Mouse (Mus musculus) splenic B cell, adult 2 months (primary cell): ENCODE measurements around the gene Srrt.

ENCODE experiments used
- DNase-seq: peaks from one replicate; pipeline ENCODE4 v3.0.0-alpha.2; 2011; ENCODE audit warnings: low read depth, low spot score
- H3K27me3 ChIP-seq: 2 replicates; pipeline ENCODE4 v1.6.1; 2012; ENCODE audit warnings: mild to moderate bottlenecking, low read length, moderate library complexity, mixed read lengths; ENCODE audit not compliant: control insufficient read depth, poor library complexity, insufficient read depth, severe bottlenecking
- H3K36me3 ChIP-seq: 2 replicates; pipeline ENCODE4 v1.6.1; 2012; ENCODE audit warnings: mild to moderate bottlenecking, low read length, moderate library complexity, mixed read lengths; ENCODE audit not compliant: control insufficient read depth, poor library complexity, insufficient read depth, severe bottlenecking

Srrt gene

GRCm38 (mm10) chr5:137307071-137307912 lies at the start of gene Srrt:
TSS of gene Srrt (minus strand) at chr5:137307674.
- H3K36me3 ChIP-seq = peaks cover 9% of the 10 kb centered on the region
- peak; percentile 94 for DNase-seq
- H3K27me3 ChIP-seq = no peaks in the 10 kb centered on the region

- Histone ChIP-seq H3K27me3 (peaks cover 2% of the 10 kb centered on the region), H3K36me3 (no peaks in the 10 kb centered on the region)
- no peak for DNase-seq
Measured at GRCm38 (mm10) chr5:137354091-137354490, 46.6 kb upstream of the Srrt start.

- no peak for DNase-seq
- no peaks in the 10 kb centered on the region for H3K36me3 ChIP-seq
Measured at GRCm38 (mm10) chr5:137352011-137352975, 44.8 kb upstream of the Srrt start.

GRCm38 (mm10) chr5:137351394-137351793 lies 43.9 kb upstream of the Srrt start:
- Histone ChIP-seq H3K27me3 (peaks cover 2% of the 10 kb centered on the region), H3K36me3 (no peaks in the 10 kb centered on the region)
- no peak for DNase-seq

More at GRCm38 (mm10) chr5:137352011-137352975, 44.8 kb upstream of the Srrt start:
- peaks cover 2% of the 10 kb centered on the region for H3K27me3 ChIP-seq

GRCm38 (mm10) chr5:137351058-137351380 lies 43.5 kb upstream of the Srrt start:
- H3K27me3 ChIP-seq = peaks cover 2% of the 10 kb centered on the region
- DNase-seq = no peak

GRCm38 (mm10) chr5:137350205-137351057 lies 43.0 kb upstream of the Srrt start:
- no peak for DNase-seq
- Histone ChIP-seq H3K36me3 (no peaks in the 10 kb centered on the region), H3K27me3 (peaks cover 2% of the 10 kb centered on the region)

More at GRCm38 (mm10) chr5:137351058-137351380, 43.5 kb upstream of the Srrt start:
- H3K36me3 ChIP-seq = no peaks in the 10 kb centered on the region

GRCm38 (mm10) chr5:137349384-137350204 lies 42.1 kb upstream of the Srrt start, which contains the start of gene Ephb4:
TSS of gene Ephb4 (plus strand) at chr5:137350109.
- no peaks in the 10 kb centered on the region for H3K36me3 ChIP-seq
- DNase-seq = no peak
- H3K27me3 ChIP-seq = peaks cover 2% of the 10 kb centered on the region

GRCm38 (mm10) chr5:137348482-137349383 lies 41.3 kb upstream of the Srrt start:
- no peak for DNase-seq
- no peaks in the 10 kb centered on the region for H3K36me3 ChIP-seq

GRCm38 (mm10) chr5:137347856-137348255 lies 40.4 kb upstream of the Srrt start:
- H3K36me3 ChIP-seq = no peaks in the 10 kb centered on the region
- peaks cover 2% of the 10 kb centered on the region for H3K27me3 ChIP-seq
- DNase-seq = no peak

More at GRCm38 (mm10) chr5:137348482-137349383, 41.3 kb upstream of the Srrt start:
- peaks cover 2% of the 10 kb centered on the region for H3K27me3 ChIP-seq

- no peaks in the 10 kb centered on the region for H3K36me3 ChIP-seq
- no peak for DNase-seq
- no peaks in the 10 kb centered on the region; the same call in none of the 2 replicates for H3K27me3 ChIP-seq
Measured at GRCm38 (mm10) chr5:137346983-137347382, 39.5 kb upstream of the Srrt start.

- H3K27me3 ChIP-seq = no peaks in the 10 kb centered on the region; the same call in none of the 2 replicates
- DNase-seq = no peak
Measured at GRCm38 (mm10) chr5:137346388-137346787, 38.9 kb upstream of the Srrt start.

GRCm38 (mm10) chr5:137345821-137346220 lies 38.3 kb upstream of the Srrt start:
- no peaks in the 10 kb centered on the region; the same call in none of the 2 replicates for H3K27me3 ChIP-seq

More at GRCm38 (mm10) chr5:137346388-137346787, 38.9 kb upstream of the Srrt start:
- no peaks in the 10 kb centered on the region for H3K36me3 ChIP-seq

More at GRCm38 (mm10) chr5:137345821-137346220, 38.3 kb upstream of the Srrt start:
- DNase-seq = no peak
- H3K36me3 ChIP-seq = no peaks in the 10 kb centered on the region
